Mouse (Mus musculus): Measurements from ENCODE around the gene Fam198b.

DNA sequence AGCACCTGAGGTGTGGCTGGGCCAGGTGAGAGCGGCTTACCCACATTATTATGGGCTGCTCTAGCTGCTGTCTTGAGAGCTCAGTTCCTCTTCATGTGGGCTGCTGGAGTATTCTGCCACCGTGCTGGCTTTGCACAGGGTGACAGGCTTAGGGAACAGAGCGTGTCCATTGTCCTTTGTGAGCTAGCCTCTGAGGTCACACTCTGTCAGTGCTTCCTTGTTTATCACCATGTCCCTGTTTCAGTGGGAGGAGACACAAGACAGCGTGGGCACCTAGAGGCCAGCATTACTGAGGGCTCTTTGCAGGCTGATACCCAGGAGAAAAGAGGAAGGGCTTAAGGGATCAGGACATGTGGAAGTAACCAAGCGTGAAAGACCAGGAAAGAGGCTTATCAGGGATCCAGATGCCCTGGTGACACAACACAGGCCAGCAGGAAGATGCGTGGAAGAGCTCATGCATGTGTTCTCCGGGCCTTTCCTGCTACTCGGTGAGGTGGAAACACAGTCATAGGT lies 31.6 kb upstream of the Fam198b start, which contains the start of gene Tmem144:
- TF ChIP-seq CTCF (IDR thresholded peaks at IDR 0.05 in 2 of 3, conservative IDR thresholded peaks at IDR 0.05 in 1 of 3; ENCODE audit: control insufficient read depth in 1 of 3, insufficient read depth in 1 of 3, low read depth in 2 of 3, low read length in 3 of 3, poor library complexity in 1 of 3, severe bottlenecking in 1 of 3) = no peak
- no peak for TF ChIP-seq POLR2A (IDR thresholded peaks at IDR 0.05; ENCODE audit: control insufficient read depth in 1 of 2, insufficient read depth in 1 of 2, low read depth in 1 of 2, low read length in 2 of 2, poor library complexity in 1 of 2)
- TF ChIP-seq ETS1 (IDR thresholded peaks at IDR 0.05; ENCODE audit: low read depth, low read length) = peak; percentile 80
- TF ChIP-seq ZKSCAN1 (IDR thresholded peaks at IDR 0.05; ENCODE audit: low read depth, low read length) = no peak
- no peak for TF ChIP-seq ZC3H11A (IDR thresholded peaks at IDR 0.05; ENCODE audit: low read depth, low read length)
- peak; percentile 61 for TF ChIP-seq GATA1 (IDR thresholded peaks at IDR 0.05; ENCODE audit: low read depth, low read length)
- no peak for TF ChIP-seq UBTF (IDR thresholded peaks at IDR 0.05; ENCODE audit: borderline replicate concordance, insufficient read depth, low read depth, low read length)
- TF ChIP-seq CHD1 (IDR thresholded peaks at IDR 0.05; ENCODE audit: low read depth, low read length) = no peak
- TF ChIP-seq EP300 (IDR thresholded peaks at IDR 0.05; ENCODE audit: low read depth in 1 of 2, low read length in 2 of 2) = peak; percentile 58 to 65
- TF ChIP-seq NELFE (IDR thresholded peaks at IDR 0.05; ENCODE audit: low read depth, low read length) = no peak
- TF ChIP-seq HCFC1 (IDR thresholded peaks at IDR 0.05; ENCODE audit: low read depth, low read length) = no peak
- no peak for TF ChIP-seq POLR2AphosphoS2 (IDR thresholded peaks at IDR 0.05; ENCODE audit: low read length)
- TF ChIP-seq ELF1 (IDR thresholded peaks at IDR 0.05; ENCODE audit: low read depth, low read length) = no peak
- TF ChIP-seq MEF2A (IDR thresholded peaks at IDR 0.05; ENCODE audit: extremely low read depth, insufficient replicate concordance, low read depth, low read length, poor library complexity, severe bottlenecking) = no peak

All from MEL (cell line).